Mouse (Mus musculus) spleen, adult 18-20 months (tissue): ENCODE data around the gene Pvalb.

Source experiments
- DNase-seq, 2 experiments: peaks; one replicate each; pipeline ENCODE4 v3.0.0; 2022; ENCODE audit warnings: mixed read lengths in 2 of 2

The Pvalb gene

DNA sequence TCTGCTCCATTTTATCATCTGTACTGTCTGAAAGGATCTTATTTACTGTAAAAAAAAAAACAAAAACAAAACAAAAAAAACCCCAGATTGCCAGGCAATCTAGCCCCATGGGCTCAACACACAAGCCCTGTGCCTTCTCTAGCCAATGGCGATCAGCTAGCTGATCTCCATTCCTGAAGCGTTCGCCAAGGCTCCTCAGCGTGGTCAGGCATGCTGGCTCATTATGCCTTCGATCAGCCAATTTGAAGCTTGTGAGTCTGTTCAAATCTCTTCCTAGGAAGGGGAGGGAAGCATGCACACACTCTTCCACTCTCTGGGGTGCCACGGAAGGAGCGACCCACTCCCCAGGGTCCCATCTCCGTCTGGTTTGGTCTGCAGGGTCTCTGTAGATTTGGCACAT is 48.9 kb downstream of the Pvalb start:
- no peak for DNase-seq

- no peak for DNase-seq
Observed at GRCm38 (mm10) chr15:78155421-78155820, 50.8 kb downstream of the Pvalb start.

DNA sequence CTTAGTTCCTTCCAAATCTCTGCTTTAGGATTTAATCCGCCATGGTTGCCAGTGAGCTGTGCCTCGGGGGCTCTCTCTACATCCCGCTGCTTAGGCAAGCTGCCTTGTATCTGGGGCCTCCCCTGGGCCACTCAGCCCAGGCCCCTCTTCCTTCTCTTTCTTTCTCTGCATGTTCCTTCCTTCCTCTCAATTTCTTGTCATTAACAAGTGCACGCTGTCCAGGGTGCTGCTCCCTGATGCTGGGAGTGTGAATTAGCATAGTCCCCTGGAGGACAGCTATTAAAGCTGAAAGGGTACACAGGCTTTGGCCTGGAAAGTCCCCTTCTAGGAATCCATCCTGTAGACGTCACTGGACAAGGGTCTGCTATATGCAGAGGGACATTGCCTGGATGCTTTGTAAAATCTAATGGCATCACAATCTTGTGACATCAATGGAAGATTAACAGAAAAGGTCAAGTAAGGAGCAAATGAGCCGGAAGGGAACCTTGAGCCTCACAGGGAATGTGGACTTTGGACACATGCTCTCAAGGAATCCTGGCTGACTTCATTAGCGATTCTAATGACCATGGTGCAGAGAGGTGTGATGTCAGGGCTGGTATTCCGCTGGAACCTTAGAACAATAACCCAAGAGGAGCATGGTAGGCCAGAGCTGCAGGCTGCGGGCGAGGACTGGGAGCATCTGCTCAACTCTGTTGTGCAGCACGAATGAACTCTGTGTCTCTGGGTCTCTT is 53.0 kb downstream of the Pvalb start:
- no peak for DNase-seq

GRCm38 (mm10) chr15:78148565-78148964 is 57.6 kb downstream of the Pvalb start:
- no peak for DNase-seq
